Mouse (Mus musculus): ENCODE measurements around the gene Aplp1. TPM values are rescaled to one million over a fixed set of nuclear protein-coding genes. Genes with fewer than 3 reads are reported as not detected.
"Not testable (repeated sequence)": the region's sequence is repeated elsewhere in the genome, so short reads cannot be mapped to it uniquely, and the experiment has no call there.

Gene Aplp1
- polyA plus RNA-seq (2012; ENCODE audit: insufficient read depth, low replicate concordance) = 2.1 and 5.5 TPM in 2 replicates

DNA sequence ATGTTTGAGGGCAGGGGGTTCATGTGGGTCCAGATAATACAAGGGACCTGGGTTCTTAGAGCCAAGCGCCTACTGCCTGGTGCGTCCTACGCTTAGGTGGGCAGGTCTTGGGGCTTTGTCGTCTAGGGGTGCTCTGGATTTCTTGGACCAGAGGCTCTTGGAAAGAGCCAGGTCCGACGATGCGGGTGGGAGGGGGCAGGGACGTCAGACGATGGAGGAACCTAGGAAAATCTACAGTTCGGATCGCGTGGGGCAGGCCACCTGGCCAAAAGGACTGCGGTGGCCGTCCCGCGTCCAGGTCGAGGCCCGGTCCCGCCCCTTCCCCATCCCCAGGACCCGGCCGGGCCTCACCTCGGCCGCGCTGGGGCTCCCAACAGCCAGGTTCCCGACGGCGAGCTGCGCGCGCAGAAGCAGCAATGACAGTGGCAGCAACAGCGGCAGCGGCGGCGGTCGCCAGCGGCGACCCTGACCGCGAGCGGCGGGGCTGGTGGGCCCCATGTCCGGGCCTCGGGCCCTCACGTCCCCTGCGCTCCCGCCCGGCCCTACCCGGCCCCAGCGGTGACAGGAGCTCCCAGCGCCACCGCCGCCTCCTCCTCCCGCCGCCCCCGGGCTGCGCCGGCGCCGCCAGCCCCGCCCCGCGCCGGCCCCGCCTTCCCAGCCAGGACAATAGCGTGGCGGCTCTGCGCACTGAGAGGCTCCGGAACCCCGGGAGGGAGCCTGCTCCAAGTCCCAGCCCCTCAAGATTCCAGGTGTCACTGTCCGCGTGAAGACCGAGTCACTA, at the start of gene Aplp1:
Gene Aplp1, minus strand, starts transcription at position 565 of the 781 bp plus-strand sequence.
- H3K27me3 ChIP-seq (replicated peaks) = peaks cover 88% of the 10 kb centered on the region
- TF ChIP-seq GATA1 (IDR thresholded peaks at IDR 0.05; ENCODE audit: borderline replicate concordance, low read length) = no peak
- no peak for TF ChIP-seq FLI1 (IDR thresholded peaks at IDR 0.05; ENCODE audit: low read length)
- H3K36me3 ChIP-seq (replicated peaks; ENCODE audit: low read length) = no peaks in the 10 kb centered on the region

DNA sequence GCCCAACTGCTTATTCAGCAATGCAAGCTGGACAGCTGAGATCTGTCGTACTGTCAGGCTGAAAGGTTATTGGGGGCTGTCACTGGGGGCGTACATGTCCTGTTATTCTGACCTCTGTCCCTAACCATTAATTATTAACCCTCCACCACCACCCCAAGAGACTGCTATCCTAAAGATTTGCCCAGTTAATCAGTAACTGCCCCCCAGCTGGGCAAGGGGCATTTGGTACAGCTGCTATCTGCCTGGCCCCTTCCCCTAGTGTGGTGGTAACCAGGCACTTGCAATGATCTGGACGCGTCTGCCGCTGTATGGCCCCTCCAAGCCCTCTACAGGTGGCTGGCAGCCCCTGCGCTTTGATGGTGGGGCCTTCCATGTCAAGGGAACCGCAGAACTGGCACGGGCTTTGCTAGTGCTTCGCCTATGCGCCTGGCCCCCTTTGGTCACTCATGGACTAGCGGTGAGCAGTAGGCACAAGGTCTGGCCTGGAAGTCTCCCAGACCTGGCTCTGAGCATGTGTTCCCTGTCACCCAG, 48.1 kb upstream of the Aplp1 start, which contains the start of gene Prodh2:
Gene Prodh2, plus strand, starts transcription at position 222 of the 531 bp plus-strand sequence.
- Histone ChIP-seq H3K4me1 (peaks cover 15% of the 10 kb centered on the region), H3K4me3 (replicated peaks) (no peak within 1 kb of the TSS), H3K36me3 (replicated peaks; ENCODE audit: low read length) (no peaks in the 10 kb centered on the region), H3K9me3 (peaks cover 3% of the 10 kb centered on the region; the same call in 1 of the 2 replicates), H3K27me3 (replicated peaks) (peaks cover 18% of the 10 kb centered on the region)
- TF ChIP-seq FLI1 (IDR thresholded peaks at IDR 0.05; ENCODE audit: low read length) (no peak), GATA1 (IDR thresholded peaks at IDR 0.05; ENCODE audit: borderline replicate concordance, low read length) (no peak)

More for the DNA sequence above, at the start of gene Aplp1:
- H3K4me3 ChIP-seq (replicated peaks) = peak within 1 kb of the TSS; percentile 89
- peaks cover 27% of the 10 kb centered on the region for H3K9me3 ChIP-seq
- peaks cover 19% of the 10 kb centered on the region for H3K4me1 ChIP-seq

DNA sequence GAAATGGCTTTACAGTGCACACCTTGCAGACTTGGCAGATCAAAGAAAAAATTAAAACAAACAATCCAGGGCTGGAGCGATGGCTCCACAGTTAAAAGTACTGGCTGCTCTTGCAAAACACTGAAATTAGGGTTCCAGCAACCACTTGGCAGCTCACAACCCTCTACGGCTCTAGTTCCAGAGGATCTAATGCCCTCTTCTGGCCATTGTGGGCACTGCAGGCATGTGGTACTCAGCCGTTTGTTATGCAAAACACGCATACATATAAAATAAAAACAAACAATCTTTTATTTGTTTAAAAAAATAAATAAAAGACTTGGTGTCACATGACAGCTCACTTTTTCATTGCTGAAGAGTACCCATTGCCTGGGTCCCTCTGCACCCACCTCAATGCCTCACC, 47.4 kb upstream of the Aplp1 start:
- H3K4me1 ChIP-seq = peaks cover 15% of the 10 kb centered on the region
- peaks cover 3% of the 10 kb centered on the region; the same call in 1 of the 2 replicates for H3K9me3 ChIP-seq
- no peaks in the 10 kb centered on the region for H3K36me3 ChIP-seq (replicated peaks; ENCODE audit: low read length)
- no peak for TF ChIP-seq FLI1 (IDR thresholded peaks at IDR 0.05; ENCODE audit: low read length)
- no peak for TF ChIP-seq GATA1 (IDR thresholded peaks at IDR 0.05; ENCODE audit: borderline replicate concordance, low read length)
- H3K4me3 ChIP-seq (replicated peaks) = no peak overlapping the region
- peaks cover 18% of the 10 kb centered on the region for H3K27me3 ChIP-seq (replicated peaks)

DNA sequence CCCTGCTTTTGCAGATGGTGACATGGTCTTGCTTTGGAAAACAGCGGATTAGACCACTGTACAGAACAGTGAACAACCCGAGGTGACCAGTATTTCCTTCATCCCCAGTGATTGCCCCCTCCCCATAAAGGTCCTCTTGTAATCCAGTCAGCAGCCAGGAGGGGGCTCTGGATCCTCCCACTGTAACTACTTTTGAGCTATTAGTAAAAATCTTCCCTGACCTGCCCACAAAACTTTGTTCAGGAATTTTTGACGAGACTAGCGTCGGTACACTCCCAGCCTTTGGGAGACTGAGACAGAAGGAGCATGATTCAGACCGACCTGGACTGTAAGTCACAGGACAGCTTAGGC, 45.6 kb upstream of the Aplp1 start:
- Histone ChIP-seq H3K36me3 (replicated peaks; ENCODE audit: low read length) (no peaks in the 10 kb centered on the region), H3K9me3 (peaks cover 3% of the 10 kb centered on the region; the same call in 1 of the 2 replicates), H3K4me3 (replicated peaks) (no peak overlapping the region), H3K27me3 (replicated peaks) (peaks cover 23% of the 10 kb centered on the region), H3K4me1 (peaks cover 15% of the 10 kb centered on the region)
- TF ChIP-seq GATA1 (IDR thresholded peaks at IDR 0.05; ENCODE audit: borderline replicate concordance, low read length) = no peak
- no peak for TF ChIP-seq FLI1 (IDR thresholded peaks at IDR 0.05; ENCODE audit: low read length)

DNA sequence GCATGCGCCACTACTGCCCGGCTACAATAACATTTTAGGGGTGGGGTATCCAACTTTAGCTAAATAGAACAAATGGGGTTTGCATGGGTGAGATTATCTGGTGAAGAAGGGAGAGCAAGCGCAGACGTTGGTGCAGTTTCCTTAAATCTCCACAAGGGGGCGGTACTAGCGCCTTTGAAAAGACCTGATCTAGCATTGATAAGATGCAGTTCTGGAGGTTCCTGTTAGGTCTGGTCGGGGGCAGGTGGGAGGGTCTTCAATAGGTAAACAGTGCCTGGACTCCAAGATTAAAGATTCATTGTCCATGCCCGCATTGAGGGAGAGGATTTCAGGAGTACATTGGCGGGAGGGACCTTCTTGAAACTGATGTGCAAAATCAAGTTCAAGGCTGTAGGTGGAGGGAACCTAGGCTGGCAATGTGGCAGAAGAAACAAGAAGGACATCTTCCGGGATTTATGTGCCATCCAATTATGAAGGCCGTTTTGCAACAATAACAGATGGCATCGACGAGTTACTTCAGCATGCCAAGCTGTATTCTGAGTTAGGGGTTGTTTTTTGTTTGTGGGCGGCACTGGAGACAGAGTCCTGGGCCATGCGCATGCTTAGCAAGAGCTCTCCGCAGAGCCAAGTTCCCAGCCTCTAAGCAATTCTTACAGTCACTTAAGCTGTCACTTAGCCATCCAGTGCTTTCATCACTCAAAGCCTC, 45.1 kb upstream of the Aplp1 start:
- H3K36me3 ChIP-seq (replicated peaks; ENCODE audit: low read length) = no peaks in the 10 kb centered on the region
- H3K9me3 ChIP-seq = peaks cover 2% of the 10 kb centered on the region; the same call in 1 of the 2 replicates
- no peak overlapping the region for H3K4me3 ChIP-seq (replicated peaks)
- H3K27me3 ChIP-seq (replicated peaks) = peaks cover 23% of the 10 kb centered on the region
- H3K4me1 ChIP-seq = peaks cover 15% of the 10 kb centered on the region
- TF ChIP-seq FLI1 (IDR thresholded peaks at IDR 0.05; ENCODE audit: low read length) = no peak
- TF ChIP-seq GATA1 (IDR thresholded peaks at IDR 0.05; ENCODE audit: borderline replicate concordance, low read length) = no peak

- Histone ChIP-seq H3K9me3 (no peaks in the 10 kb centered on the region), H3K4me3 (replicated peaks) (no peak overlapping the region), H3K27me3 (replicated peaks) (peaks cover 43% of the 10 kb centered on the region), H3K4me1 (peaks cover 13% of the 10 kb centered on the region), H3K36me3 (replicated peaks; ENCODE audit: low read length) (no peaks in the 10 kb centered on the region)
- TF ChIP-seq GATA1 (IDR thresholded peaks at IDR 0.05; ENCODE audit: borderline replicate concordance, low read length) (no peak), FLI1 (IDR thresholded peaks at IDR 0.05; ENCODE audit: low read length) (no peak)
These were observed 38.9 kb upstream of the Aplp1 start for GRCm38 (mm10) chr7:30484250-30484649.

- Histone ChIP-seq H3K36me3 (replicated peaks; ENCODE audit: low read length) (no peaks in the 10 kb centered on the region), H3K27me3 (replicated peaks) (peaks cover 63% of the 10 kb centered on the region), H3K4me3 (replicated peaks) (no peak overlapping the region), H3K4me1 (peaks cover 8% of the 10 kb centered on the region), H3K9me3 (peaks cover 4% of the 10 kb centered on the region; the same call in 1 of the 2 replicates)
- TF ChIP-seq FLI1 (IDR thresholded peaks at IDR 0.05; ENCODE audit: low read length) (no peak), GATA1 (IDR thresholded peaks at IDR 0.05; ENCODE audit: borderline replicate concordance, low read length) (no peak)
These were observed 32.4 kb upstream of the Aplp1 start for GRCm38 (mm10) chr7:30477415-30478381.

DNA sequence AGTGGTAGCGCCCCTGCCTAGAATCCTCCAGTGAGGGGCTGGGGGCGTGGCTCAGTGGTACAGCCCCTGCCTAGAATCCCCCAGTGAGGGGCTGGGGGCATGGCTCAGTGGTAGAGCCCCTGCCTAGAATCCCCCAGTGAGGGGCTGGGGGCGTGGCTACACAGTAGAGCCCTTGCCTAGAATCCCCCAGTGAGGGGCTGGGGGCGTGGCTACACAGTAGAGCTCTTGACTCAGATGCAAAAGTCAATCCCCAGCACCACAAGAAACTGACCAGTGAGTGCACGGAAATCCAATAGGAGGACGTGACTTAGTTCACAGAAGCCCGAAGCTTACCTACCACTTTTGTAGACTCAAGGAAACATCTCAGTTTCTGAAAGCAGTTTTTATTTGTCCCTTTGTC, 30.8 kb upstream of the Aplp1 start:
- H3K4me3 ChIP-seq (replicated peaks); H3K4me1 ChIP-seq; H3K9me3 ChIP-seq; H3K36me3 ChIP-seq (replicated peaks; ENCODE audit: low read length): not testable (repeated sequence)
- peaks cover 48% of the 10 kb centered on the region for H3K27me3 ChIP-seq (replicated peaks)

DNA sequence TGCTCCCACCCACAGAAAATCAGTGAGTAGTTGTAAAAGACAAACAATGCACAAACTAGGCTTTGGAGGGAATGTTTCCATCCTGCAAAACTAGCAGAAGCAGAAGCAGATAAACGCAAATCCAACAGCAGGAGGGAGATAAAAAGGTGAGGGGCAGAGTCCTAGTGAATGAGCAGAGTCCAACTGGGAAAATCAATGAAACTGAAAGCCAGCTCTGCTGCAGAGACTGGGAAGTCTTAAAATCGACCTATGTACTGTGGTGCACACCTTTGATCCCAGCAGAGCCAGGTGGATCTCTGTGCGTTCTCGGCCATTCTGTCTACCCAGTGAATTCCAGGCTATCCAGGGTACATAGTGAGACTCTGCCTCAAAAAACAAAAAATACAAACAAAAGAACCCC, 29.7 kb upstream of the Aplp1 start:
- H3K4me3 ChIP-seq (replicated peaks) = no peak overlapping the region
- no peaks in the 10 kb centered on the region for H3K4me1 ChIP-seq
- TF ChIP-seq FLI1 (IDR thresholded peaks at IDR 0.05; ENCODE audit: low read length) (no peak), GATA1 (IDR thresholded peaks at IDR 0.05; ENCODE audit: borderline replicate concordance, low read length) (no peak)
- H3K9me3 ChIP-seq = peaks cover 8% of the 10 kb centered on the region
- H3K27me3 ChIP-seq (replicated peaks) = peaks cover 53% of the 10 kb centered on the region
- no peaks in the 10 kb centered on the region for H3K36me3 ChIP-seq (replicated peaks; ENCODE audit: low read length)

Measured in megakaryocyte, embryonic 14.5 days (primary cell).